Mouse (Mus musculus) megakaryocyte, embryonic 14.5 days (primary cell): ENCODE data around the gene Srebf2. TPM values are rescaled to one million over a fixed set of nuclear protein-coding genes. Genes with fewer than 3 reads are reported as not detected.
"Not testable (repeated sequence)": the region's sequence is repeated elsewhere in the genome, so short reads cannot be mapped to it uniquely, and the experiment has no call there.

Experiments
- H3K27me3 ChIP-seq: replicated peaks from 2 replicates; pipeline ENCODE3; 2012; ENCODE audit warnings: inconsistent platforms
- H3K36me3 ChIP-seq: replicated peaks from 2 replicates; pipeline ENCODE3; 2012; ENCODE audit warnings: low read length, inconsistent platforms, mixed read lengths
- H3K4me1 ChIP-seq: 2 replicates; pipeline ENCODE4 v1.6.1; 2012; ENCODE audit warnings: inconsistent platforms
- H3K4me3 ChIP-seq: replicated peaks from 2 replicates; pipeline ENCODE3; 2012; ENCODE audit warnings: moderate library complexity, mild to moderate bottlenecking, inconsistent platforms
- H3K9me3 ChIP-seq: 2 replicates; pipeline ENCODE4 v1.6.1; 2012; ENCODE audit warnings: inconsistent platforms
- FLI1 ChIP-seq: IDR thresholded peaks from 2 replicates; pipeline ENCODE4 v1.6.1; 2012; ENCODE audit warnings: low read length, inconsistent platforms, mixed read lengths
- GATA1 ChIP-seq: IDR thresholded peaks from 3 replicates; pipeline ENCODE4 v1.6.1; 2012; ENCODE audit warnings: mixed read lengths, low read length, inconsistent platforms, borderline replicate concordance
- polyA plus RNA-seq: library from polyadenylated mRNA; stranded (reverse); fragments of >175 nt; gene quantifications from 2 replicates; pipeline ENCODE4 v1.2.3, GENCODE M21; 2012; ENCODE audit warnings: low replicate concordance; ENCODE audit not compliant: insufficient read depth

Gene Srebf2
- polyA plus RNA-seq = 351 and 1,948 TPM in 2 replicates

- TF ChIP-seq GATA1 = no peak
- H3K9me3 ChIP-seq = no peaks in the 10 kb centered on the region
- peak within 1 kb of the TSS; percentile 99 for H3K4me3 ChIP-seq
- H3K27me3 ChIP-seq = no peaks in the 10 kb centered on the region
- peaks cover 38% of the 10 kb centered on the region for H3K36me3 ChIP-seq
- H3K4me1 ChIP-seq = peaks cover 67% of the 10 kb centered on the region
These were observed at the start of gene Srebf2 for GRCm38 (mm10) chr15:82146770-82147610. TSS of gene Srebf2 (plus strand) at chr15:82147181.

DNA sequence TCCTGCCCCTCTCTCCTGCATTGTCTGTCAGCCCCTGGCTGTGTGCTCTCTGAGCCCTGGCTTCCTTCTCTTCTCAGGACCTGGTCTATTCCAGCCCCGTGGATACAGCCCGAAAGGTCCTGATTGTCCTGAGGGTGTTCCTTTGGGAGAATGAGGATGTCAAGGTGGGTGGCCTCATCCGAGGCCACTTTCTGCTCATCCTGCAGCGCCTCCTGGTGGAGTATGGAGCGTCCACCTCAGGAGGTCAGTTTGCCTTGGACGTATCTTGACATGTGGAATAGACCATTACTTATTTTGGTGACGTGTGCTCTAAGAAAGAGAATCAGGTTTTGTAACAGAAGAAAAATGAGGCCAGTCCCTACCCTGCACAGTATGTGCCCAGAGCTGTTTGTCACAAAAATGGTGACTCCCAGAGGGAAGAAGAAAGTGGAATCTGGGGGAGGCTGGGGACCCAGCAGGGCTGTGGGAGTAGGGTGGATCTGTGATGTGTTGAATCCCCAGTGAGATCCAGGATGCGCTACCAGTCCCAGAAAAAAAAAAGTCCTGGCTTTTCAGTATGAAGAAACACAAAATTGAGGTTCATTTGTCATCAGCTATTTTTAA is 39.9 kb upstream of the Srebf2 start:
- Histone ChIP-seq H3K27me3 (peaks cover 64% of the 10 kb centered on the region), H3K4me1 (peaks cover 19% of the 10 kb centered on the region), H3K36me3 (no peaks in the 10 kb centered on the region), H3K4me3 (peak overlapping the region; percentile 90), H3K9me3 (no peaks in the 10 kb centered on the region)
- TF ChIP-seq GATA1 (no peak), FLI1 (no peak)

DNA sequence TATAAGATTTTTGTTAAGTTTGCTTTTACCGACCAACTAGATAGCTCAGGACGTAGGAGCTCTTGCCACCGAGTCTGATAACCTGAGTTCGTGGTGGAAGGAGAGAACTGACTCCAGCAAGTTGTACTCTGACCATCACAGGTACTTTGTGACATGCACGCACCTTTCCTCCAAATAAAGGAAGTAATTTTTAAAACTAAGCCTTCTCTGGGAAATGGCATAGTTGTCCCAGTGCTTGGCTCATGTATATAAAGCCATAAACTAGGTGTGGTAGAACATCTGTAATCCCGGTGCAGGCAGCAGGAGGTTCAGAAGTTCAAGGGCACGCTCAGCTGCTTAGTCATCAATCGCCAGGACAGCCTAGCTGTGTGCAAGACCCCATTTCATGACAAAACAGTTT is 26.4 kb upstream of the Srebf2 start:
- peaks cover 21% of the 10 kb centered on the region for H3K4me1 ChIP-seq
- no peak overlapping the region for H3K4me3 ChIP-seq
- no peaks in the 10 kb centered on the region for H3K9me3 ChIP-seq
- H3K27me3 ChIP-seq = peaks cover 29% of the 10 kb centered on the region
- H3K36me3 ChIP-seq = no peaks in the 10 kb centered on the region
- no peak for TF ChIP-seq FLI1
- TF ChIP-seq GATA1 = no peak

- not testable (repeated sequence) for H3K9me3 ChIP-seq
- peaks cover 65% of the 10 kb centered on the region for H3K4me1 ChIP-seq
- peak overlapping the region; percentile 18 for H3K4me3 ChIP-seq
- peaks cover 14% of the 10 kb centered on the region for H3K36me3 ChIP-seq
- peaks cover 12% of the 10 kb centered on the region for H3K27me3 ChIP-seq
These were observed 20.3 kb upstream of the Srebf2 start for GRCm38 (mm10) chr15:82126690-82127089.

DNA sequence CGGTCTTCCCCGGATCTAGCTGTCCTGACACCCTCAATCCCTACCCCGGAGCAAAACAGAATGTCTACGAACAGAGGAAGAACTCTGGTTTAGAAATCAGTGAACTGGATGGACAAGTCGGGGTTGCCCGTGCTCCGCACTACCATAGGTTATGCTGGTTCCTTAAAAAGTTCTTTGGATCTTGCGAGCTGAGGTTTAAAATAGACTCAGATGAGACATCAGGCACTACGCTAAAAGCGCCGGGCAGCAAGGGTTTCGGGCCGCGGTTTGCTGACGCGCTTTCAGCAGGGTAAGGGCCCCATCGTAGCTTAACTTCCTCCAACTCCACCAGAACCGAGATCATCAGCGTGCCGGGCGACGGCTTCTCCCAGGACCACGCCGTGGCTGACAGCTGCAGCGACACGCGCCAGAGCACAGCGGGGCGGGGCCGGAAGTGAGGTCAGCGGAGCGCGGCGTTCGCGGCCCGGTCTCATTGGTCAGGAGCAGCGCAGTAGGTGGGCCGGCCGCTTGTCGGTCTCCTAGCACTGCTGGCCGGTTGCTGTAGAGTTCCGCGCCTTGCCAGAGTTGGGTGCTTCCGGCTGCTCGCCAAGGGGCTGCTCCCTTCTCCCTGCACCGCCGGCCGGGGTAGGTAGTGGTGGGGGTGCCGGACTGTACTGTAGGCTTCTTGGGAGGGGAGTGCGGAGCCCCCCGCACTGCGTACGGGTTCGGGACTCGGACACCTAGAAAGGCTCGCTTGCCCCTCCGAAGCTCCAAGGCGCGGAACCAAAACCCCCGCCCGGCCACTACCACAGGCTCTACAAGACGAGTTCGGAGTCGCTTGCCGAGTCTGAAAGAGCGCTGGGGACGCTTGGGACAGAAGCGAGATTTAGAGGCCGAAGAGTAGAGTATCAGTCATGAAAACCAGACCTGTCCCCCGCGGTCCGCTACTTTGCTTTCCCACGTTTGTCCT is 19.3 kb upstream of the Srebf2 start, which contains the start of gene Ccdc134:
Gene Ccdc134 (plus strand): TSS at position 497 of the 949 bp plus-strand sequence.
- Histone ChIP-seq H3K4me3 (peak within 1 kb of the TSS; percentile 95), H3K27me3 (peaks cover 10% of the 10 kb centered on the region), H3K36me3 (peaks cover 24% of the 10 kb centered on the region), H3K4me1 (peaks cover 70% of the 10 kb centered on the region), H3K9me3 (no peaks in the 10 kb centered on the region)
- TF ChIP-seq GATA1 = no peak
- TF ChIP-seq FLI1 = peak; percentile 46; the same call in 1 of the 2 replicates

- Histone ChIP-seq H3K27me3 (peaks cover 9% of the 10 kb centered on the region), H3K4me1 (peaks cover 71% of the 10 kb centered on the region), H3K36me3 (peaks cover 31% of the 10 kb centered on the region), H3K9me3 (no peaks in the 10 kb centered on the region), H3K4me3 (peak overlapping the region; percentile 95)
- TF ChIP-seq FLI1 (no peak), GATA1 (no peak)
These were observed 18.6 kb upstream of the Srebf2 start for GRCm38 (mm10) chr15:82128398-82128797.

GRCm38 (mm10) chr15:82130599-82130998 is 16.4 kb upstream of the Srebf2 start:
- TF ChIP-seq FLI1 (no peak), GATA1 (no peak)
- no peaks in the 10 kb centered on the region for H3K27me3 ChIP-seq
- H3K4me3 ChIP-seq = peak overlapping the region; percentile 54
- no peaks in the 10 kb centered on the region for H3K9me3 ChIP-seq
- peaks cover 71% of the 10 kb centered on the region for H3K4me1 ChIP-seq
- H3K36me3 ChIP-seq = peaks cover 53% of the 10 kb centered on the region

- no peaks in the 10 kb centered on the region for H3K9me3 ChIP-seq
- peaks cover 61% of the 10 kb centered on the region for H3K4me1 ChIP-seq
- H3K27me3 ChIP-seq = no peaks in the 10 kb centered on the region
- H3K4me3 ChIP-seq = no peak overlapping the region
- TF ChIP-seq GATA1 (no peak), FLI1 (no peak)
- peaks cover 85% of the 10 kb centered on the region for H3K36me3 ChIP-seq
These were observed 11.6 kb upstream of the Srebf2 start for GRCm38 (mm10) chr15:82135372-82135771.

DNA sequence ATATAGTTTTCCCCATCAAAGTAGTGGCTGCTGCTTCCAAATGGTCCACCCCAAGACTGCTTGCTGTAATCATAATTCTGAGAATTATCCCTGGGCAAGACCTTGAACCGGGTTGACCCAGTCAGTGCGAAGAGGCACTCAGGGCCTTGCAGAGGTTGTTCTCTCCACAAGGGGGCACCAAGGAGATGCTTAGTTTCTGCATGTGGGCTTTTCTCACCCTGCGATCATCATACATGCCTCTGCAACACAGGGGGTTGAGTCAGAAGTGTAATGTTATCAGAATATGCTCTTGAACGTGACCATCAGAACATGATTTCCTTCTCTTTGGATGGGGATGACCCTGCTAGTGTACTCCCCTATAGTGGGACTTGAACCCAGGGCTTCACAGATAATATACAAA is 8.4 kb upstream of the Srebf2 start:
- no peaks in the 10 kb centered on the region for H3K9me3 ChIP-seq
- H3K4me3 ChIP-seq = no peak overlapping the region
- peaks cover 61% of the 10 kb centered on the region for H3K4me1 ChIP-seq
- H3K27me3 ChIP-seq = no peaks in the 10 kb centered on the region
- peaks cover 80% of the 10 kb centered on the region for H3K36me3 ChIP-seq
- TF ChIP-seq GATA1 = no peak
- no peak for TF ChIP-seq FLI1

GRCm38 (mm10) chr15:82139196-82139595 is 7.8 kb upstream of the Srebf2 start:
- H3K36me3 ChIP-seq = peaks cover 78% of the 10 kb centered on the region
- H3K4me1 ChIP-seq = peaks cover 62% of the 10 kb centered on the region
- no peak overlapping the region for H3K4me3 ChIP-seq
- no peak for TF ChIP-seq GATA1
- TF ChIP-seq FLI1 = no peak
- H3K9me3 ChIP-seq = no peaks in the 10 kb centered on the region
- H3K27me3 ChIP-seq = no peaks in the 10 kb centered on the region
